Mouse (Mus musculus): ENCODE measurements at regions not wholly inside any gene's neighbourhood (a gene's known extent, or its start where the extent isn't known, plus 50 kb on each side); places are given as distances from the start of the nearest gene placed in this dataset.

DNA sequence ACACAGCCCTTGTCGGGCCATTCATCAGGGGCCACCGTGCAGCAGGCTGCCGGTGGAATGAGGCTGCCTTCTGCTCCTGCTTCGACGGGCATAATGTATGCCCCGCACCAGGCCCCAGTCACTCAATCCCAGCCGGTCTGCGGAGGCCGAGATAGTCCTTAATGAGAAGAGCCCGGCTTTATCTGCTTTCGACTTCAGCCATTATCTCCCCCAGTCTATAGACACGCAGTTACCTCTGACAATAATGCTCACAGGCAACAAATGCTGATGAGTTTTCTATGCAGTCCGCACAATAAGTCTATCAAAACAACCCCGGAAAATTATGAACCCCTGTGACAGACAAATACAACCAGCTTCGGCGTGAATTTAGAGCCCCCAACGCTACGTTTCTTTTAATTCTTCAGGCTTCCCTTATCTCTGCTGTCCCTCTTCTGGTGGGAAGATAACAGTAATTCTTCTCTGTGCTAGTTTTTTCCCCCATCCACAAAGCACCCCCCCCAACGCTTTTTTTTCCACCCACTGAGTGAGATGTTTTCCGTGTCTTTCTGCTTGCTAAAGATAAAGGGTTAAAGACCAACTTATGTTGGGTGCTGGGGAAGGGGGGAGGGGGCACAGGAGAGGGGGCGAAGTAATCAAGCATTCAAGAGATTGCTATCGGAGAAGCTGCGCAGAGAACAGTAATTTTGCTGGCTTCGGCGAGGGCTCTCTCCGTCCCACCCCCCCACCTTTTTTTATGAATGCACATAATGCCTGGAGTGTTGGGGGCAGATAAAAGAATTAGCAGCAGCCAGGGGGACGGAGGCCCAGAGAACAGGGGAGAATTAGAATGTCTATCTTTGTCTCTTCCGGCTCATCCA, 117.8 kb downstream of the Mrm1 start:
- DNase-seq: no peak

DNA sequence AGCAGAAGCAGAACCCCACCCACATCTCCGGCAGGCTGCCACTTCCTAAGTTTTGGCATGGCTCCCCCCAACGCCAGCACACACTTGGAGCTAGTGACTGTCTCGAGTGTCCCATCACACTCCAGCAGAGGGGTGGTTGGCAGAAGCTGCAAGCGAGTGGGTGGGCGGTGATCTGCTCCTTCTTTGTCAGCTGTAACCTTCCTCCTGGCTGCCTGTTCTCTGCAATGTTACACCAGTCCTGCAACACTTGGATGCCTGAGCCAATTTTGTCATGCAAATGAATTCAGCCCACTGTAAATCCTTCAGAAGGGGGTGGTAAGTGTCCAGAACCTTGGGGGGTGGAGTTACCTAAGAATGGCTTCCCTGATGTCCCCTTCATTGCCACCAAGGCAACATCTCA, 121.8 kb downstream of the Mrm1 start:
- DNase-seq: no peak

DNA sequence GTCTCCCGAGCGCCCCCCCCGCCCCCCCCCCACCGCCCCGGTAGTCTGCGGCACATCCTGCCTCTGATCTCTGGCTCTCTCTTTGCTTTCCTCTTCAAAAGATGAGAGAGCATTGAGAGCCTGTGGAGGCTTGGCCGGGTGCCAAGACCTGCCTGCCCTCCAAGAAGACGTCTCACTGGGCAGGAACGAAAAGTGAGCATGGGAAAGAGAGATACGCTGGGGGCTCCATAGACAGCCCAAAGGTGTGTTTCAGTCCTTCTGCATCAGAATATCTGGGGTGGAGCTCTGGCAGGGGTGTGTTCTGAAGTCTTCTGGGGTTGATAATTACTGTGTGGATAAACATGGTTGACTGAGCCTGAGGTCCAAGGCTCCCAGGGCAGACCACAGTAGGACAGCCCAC, 126.7 kb downstream of the Mrm1 start:
- peak; percentile 21 for DNase-seq

DNA sequence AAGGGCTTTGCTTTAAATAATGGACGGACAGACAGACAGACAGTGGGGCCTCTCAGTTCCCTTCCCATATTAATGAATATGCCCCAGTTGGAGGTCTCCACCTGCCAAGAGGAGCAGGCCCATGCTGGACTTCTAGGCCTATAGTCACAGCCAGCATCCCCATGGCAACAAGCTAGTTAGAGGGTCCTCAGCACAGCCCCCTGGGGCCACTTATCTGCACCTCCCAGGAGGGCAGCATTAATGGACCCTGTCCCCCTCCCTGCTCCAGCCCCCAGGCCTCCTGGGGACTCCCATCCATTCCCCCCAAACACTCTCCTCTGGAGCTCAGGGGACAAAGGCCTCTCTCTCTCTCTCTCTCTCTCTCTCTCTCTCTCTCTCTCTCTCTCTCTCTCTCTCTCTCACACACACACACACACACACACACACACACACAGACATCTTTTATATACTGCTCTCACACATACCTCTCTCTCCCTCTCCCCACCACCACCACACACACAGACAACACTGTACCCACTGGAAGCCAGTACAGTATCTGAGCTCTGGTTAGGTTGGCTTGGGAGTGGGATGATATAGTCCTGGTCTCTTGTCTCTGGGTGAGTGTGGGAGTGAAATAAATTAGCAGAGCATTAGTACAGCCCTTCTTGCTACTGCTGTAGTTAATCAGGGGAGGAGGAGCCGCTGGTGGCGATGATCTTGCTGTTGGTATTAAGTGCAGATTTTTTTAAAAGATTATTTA, 127.7 kb downstream of the Mrm1 start:
- no peak for DNase-seq

DNA sequence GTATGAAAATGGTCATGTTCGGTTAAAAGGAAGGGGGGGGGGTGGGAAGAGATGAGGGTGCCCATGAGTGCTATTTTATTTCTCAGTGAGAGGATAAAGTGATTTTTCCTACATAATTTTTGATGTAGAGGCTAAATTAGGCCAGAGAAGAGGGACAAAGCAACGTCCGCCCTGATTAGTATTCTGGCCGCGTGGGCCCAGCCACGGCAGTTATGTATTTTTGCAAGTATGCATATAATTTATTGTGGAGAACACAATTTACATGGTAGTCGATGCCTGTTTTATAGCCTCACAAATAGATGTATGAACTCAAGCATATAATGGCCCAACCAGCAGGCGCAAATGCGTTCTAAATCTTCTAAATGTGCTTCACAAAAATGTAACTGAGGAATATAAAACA, 132.8 kb downstream of the Mrm1 start:
- DNase-seq: no peak

DNA sequence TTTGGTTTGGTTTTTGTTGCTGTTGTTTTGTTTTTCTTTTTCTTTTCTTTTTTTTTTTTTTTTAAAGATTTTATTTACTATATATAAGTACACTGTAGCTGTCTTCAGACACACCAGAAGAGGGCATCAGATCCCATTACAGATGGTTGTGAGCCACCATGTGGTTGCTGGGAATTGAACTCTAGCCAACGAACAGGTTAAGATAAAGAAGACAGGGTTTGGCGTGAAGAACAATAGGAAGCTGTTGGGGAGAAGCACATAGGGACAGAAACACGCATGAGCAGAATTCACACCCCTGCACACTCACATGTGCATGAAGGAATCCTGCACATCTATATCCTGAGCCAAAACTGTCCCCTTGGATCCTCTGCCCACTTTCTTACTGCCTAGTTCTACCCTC, 135.0 kb downstream of the Mrm1 start:
- DNase-seq: no peak

DNA sequence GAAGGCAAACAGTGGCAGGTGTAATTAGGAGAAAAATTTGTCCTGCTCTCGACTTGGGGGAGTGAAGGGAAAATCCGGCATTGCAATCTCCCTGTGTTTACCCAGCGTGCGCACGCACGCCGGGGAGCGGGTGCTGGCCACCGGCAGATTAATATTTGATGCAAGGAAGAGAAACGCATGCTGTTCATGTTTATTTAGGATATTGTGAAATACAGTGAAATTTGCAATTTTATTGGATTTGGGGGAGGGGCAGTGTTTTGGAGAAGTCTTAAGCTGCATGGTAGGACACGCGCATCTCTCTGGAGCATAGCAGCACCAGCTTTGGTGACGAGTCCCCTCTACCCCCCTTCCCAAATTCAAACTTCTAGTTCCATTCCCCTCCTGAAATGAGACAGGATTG, 136.4 kb downstream of the Mrm1 start:
- DNase-seq: no peak

DNA sequence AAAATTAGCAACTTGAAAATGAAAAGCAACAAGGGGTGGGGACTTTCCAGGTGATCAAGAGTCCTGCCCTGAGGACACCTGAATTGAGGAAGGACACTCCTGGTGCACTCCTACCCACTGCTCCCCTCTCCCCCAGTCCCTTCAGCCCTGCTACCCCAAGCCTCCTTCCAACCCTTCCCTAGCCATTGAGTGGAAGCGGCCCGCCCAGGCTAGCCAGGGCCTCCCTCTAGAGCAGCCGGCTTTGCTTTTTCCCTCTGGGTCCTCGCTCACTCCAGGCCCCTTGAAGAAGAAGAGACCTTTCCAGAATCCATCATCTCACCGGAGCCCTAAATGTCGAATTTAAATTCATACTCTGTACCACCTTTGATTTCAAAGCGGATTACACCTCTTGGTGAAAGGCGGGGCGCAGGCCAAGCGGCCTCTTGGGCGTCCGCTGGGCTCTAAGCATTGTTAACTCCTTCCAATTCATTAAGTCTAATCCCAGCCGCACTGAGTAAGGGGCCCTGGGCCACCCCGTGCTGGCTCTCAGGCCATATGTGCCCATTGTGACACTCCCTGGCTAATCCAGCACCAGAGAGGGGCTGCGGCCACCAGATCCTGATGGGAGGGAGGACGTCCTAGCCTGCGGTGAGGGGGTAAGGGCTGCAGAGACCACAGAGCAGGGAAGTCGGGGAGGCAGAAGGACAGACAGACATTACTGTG, 142.8 kb downstream of the Mrm1 start:
- no peak for DNase-seq

DNA sequence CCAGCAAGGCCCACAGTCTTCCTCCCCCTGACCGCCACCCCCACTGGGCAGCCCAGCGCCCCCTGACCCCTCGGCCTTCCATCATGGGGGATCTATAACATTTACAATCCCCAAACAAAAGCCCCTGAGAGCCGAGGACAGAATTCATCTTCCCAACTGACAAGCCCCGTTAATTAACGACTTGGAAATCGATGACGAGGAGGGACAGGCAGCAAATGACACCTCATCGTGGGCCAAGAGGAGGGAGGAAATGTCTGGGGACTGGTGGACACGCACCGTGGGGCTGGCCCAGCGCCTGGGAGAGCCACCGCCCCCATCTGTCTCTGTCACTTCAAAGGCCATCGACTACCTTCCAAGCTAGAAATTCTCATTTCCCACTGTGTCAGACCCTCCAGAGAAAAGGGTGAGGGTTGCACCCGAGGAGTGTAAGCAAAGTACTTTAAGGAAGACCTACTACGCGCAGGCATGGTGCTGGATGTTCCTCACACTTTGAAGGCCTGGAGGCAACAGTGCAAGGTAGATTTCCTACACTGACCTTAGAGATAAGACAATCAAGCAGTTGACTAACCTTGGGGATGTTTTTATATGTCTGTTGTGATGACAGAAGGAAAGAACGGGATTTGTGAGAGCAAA, 146.4 kb downstream of the Mrm1 start:
- DNase-seq: no peak

DNA sequence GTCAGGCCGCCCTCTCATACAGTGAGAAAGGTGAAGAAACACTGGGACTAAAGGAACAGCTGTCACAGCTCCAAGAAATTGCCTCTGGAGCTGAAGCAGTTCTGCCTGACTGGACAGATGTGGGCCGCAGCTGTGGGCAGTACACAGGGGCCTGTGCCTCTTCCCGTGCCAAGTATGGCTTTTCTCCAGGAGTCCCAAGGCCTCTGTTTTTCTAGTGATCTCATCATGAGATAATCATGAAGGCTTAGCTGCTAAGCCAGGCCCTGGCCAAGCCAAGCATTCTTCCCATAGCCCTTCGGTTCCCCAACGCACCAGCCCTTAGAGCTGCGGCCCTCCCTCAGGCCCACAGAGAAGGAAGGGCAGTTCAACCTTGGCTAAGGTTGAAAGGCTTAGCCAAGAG, 146.2 kb upstream of the Lhx1 start:
- no peak for DNase-seq

DNA sequence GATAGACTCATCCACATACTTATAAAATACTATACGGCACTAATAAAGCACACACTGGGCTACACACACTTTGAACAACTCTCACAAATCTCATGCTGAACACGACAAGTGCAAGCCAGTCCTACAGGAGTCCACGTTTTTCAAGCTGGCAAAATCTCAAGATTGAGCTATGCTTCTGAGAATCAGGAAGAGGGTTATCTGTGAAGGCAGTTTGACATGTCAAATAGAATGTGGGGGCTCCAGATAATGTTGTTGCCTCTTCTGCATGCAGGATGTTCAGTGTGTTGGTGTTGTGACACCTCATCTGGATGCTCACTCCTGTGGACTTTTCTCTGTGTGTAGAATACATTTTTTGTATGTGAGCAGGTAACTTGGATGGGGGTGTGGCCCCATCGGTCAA, 142.4 kb upstream of the Lhx1 start:
- no peak for DNase-seq

DNA sequence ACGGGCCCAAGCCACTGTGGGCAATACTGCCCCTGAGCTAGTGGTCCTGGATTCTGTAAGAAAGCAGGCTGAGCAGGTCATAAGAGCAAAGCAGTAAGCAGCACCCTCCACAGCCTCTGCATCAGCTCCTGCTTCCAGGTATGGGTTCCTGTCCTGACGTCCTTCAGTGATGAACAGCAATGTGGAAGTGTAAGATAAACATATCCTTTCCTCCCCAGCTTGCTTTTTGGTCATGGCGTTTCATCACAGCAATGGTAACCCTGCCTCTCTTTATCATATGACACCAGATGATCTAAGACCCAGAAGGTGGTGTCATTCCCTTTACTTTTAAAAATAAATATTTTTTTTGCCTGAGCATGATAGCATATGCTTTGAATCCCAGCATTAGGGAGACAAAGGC, 138.9 kb upstream of the Lhx1 start:
- DNase-seq: no peak

DNA sequence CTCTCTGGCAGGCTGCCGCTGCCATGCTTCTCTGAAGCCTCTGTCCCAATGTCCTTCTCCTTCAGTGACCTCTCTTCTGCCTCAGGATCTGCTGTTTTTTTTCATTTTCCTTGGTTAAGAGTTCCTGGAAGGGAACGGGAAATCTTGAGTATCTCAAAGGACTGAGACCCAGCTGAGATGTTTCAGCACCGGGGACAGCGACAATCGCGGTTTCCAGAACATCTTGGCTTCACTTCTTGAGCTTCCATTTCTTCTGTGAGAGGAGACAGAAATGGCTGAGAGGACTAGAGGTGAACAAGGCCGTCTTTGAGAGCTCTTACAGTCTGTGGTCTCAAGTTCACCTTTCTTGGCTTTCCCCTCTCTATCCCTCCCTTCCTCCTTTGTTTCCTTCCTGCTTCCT, 136.6 kb upstream of the Lhx1 start:
- peak; percentile 73 for DNase-seq

DNA sequence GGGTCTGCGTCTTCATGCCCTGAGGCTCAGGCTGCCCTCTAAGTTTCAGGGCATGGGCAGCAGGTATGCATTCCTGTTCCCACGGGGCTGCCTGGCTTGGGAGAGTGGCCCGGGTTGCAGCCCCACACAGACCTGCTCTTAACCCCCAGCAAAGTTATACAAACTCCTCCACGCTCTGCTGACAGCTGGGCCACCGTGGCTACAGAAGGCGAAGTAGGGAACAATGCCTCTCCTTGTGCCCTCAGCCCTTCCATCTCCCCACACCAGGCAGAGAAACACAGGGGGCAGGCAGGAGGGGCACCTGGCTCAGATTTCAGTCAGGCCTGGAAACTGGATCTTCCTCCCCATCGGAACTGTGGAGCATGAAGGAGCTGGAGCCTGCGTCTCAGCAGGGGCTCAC, 135.5 kb upstream of the Lhx1 start:
- DNase-seq: no peak

DNA sequence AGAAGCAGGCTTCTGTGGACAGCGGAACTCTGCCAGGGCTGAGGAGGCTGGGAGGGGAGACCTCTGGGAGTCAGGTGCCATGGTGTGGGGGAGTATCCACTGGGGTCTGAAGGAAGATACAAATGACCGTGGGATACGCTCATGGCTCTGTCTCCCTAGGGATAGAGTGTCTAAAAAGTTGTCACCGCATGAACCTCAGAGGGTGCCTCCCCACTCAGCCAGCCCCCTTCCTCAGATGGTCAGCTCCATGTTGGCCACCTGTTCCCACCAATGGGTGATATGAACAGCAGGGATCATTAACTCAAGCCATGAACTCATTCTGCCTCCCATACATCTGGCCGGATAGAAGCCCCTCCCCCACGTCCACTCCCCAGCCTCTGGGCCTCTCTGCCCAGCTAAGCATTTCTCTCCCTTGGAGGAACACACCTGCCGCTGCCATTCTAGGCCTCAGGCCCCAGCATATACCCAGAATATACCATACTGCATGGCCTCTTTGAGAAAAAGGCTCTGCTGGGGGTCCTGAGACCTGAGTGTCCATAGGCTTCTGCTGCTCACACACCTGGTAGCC, 134.1 kb upstream of the Lhx1 start:
- DNase-seq: no peak

DNA sequence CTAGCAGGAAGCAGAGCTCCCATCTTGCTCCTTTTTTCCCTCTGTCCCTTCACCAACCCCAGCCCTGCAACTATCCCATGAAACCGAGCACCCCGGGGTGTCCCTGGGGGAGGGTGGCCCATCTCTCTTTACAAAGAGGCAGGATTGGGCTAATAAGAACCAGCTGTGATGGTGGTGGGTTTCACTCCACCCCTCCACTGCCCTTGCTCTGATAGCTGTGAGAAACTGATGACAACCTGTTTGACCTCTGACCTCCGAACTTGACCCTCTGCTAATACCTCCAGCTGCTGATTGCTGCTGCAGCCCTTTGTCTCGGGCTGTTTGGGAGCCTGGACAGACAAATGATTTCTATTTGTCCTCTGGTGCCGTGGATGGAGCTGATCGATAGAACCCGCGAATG, 128.1 kb upstream of the Lhx1 start:
- DNase-seq: no peak

DNA sequence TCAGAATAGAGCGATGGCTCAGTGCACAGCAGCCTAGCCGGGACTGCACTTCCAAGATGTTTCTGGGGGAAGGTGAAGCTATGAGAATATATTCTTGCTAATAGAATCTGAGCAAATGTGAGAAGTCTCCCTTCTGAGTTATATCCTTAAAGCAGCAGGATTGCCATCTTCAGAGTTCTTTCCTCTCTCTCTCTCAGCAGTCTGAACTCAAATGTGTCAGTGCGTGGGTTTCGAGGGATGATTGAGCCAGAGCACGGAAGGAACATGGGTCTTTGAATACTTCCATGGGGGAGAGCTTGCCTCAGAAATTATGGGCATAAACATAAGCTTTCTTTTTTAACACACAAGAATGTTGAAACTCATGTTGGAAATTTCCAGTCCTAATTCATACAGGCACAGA, 123.6 kb upstream of the Lhx1 start:
- no peak for DNase-seq

DNA sequence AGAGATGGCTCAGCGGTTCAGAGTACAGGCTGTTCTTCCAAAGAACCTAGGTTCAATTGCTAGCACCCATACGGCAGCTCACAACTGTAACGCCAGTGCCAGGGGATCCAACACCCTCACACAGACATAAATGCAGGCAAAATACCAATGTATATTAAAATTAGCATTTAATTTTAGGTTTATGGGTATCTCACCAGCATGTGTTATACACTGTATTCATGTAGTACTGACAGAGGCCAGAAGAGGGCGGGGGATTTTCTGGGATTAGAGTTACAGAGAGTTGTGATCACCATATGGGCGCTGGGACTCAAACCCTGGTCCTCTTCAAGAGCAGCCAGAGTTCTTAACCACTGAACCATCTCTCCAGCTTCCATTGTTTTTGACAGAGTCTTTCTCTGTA, 121.8 kb upstream of the Lhx1 start:
- DNase-seq: no peak

DNA sequence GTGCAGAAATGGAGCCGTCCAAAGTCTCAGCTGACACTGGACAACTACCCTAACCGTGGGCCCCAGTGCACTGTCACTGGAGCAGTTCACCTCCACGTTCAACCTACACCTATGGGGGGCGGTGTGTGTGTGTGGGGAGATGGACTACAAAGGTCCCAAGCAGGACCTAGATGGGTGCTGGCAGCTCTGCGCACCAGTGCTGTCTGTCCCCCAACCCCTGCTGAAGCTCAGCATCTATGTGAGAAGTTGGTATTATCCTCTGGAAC, 117.7 kb upstream of the Lhx1 start:
- DNase-seq: no peak

DNA sequence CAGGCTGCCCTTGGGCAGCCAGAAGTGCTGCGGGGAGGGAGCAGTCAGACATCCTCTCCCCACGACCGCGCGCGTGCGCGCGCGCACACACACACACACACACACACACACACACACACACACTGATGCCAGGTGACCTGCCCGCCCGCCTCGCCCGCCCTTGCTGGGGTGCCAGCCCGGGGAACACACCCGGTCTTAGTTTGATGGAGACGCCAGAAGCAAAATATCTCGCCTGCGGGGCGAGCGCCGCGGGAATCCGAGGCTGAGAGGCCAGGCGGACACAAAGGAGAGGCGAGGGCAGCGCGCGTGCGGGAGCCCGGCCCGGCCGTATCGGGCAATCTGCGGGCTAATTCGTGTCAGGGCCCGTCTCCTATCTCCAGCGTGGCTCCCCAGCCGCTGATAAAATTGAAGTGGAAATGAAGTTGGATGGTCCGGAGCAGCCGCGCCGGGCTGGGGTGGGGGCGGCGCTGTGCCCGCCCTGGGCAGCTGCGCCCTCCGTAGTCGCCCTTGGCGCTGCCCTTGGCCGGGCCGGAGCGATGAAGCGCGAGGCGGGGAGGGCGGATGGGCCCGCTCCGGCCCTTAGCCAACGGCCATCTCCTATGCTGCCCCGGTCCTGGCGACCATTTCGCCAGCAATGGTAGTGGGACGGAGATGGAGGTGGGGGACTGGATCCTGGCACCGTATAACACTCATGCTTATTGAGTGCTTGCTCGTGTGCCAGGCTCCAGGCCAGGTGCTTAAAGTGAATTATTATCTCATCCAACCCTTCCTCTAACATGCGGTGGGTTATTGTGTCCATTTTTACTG, 117.2 kb upstream of the Lhx1 start:
- no peak for DNase-seq

DNA sequence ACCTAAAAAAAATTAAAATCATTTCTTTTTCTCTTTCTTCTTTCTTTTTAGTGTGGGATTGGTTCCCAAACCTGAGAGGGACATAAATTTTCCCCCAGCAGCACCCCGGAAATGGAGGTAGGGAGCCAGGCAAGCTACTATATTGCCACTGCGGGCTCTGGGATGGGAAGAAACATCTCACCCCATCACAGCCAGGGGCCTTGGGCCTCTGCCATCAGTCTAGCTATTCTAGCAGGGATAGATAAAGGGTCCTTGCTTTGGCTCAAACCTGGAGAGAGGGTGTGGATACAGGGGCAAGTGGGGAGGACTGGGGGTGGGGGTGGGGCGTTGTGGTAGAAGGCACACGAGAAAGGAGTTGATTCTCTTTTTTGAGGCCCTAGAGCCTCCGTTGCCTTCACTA, 116.3 kb upstream of the Lhx1 start:
- DNase-seq: no peak

DNA sequence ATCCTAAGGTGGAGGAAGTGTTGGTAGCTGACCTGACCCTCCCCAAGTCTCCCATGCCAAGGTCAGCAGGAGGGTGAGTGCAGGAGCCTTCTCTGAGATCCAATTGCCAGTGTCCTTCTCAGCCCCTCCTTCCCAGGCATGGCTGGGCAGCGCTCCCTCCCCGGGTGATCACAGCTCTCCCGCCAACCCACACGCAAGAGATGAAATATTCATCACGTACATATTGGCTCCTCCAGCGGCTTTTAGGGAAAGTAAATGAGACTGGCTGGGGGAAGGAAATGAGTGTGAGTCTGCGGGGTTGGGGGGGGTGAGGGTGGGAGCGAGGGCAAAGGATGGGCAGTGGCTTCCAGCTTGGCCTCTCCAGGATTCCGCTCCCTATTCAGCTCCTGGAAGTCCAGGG, 113.0 kb upstream of the Lhx1 start:
- DNase-seq: no peak

DNA sequence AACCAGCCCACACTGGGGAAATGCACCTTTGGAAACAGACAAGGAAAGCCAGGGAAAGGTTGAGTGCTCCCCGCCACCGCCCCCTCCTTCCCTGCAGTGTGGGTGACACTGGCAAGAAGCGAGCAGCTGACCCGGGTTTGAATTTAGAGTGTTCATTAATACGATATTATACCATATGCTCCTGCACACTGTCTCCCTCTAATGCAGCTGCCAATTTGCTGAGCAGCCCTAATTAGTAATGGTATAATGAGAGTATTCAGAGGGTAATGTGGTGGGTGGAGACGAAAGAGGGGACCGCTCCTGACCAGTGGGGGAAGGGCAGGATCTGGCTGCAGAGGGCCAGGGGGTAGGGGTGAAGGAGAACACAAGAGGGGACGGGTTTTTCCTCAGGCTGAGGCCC, 111.9 kb upstream of the Lhx1 start:
- no peak for DNase-seq

All from thymus, postnatal 4 days (tissue).